Comparison of ENCODE assay signal across 21 mouse cellular contexts in the genomic region with DNA sequence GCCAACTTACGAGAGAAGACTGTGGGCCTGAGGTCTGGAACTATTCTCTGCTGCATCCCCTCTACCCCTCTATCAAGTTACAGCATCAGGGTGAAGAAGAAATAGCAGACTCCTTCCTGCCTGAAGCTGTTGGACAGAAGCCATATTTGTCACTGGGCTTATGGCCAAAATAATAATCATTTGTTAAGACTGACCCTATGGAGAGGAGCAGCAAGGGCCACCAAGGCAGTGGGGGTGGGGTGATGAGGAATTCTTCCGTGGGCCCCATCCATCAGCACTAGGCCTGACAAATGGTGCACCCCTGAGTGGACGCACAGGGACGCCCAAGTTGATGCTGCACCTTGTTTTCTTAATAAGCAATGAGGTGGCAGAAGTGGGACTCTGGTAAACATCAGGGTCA. TPM values are rescaled to one million over a fixed set of nuclear protein-coding genes. Genes with fewer than 3 reads are reported as not detected.
A peak's percentile ranks its signal among the peaks of the same experiment; 100 is the strongest.
DNase-seq lines count a peak whose midpoint lies in the region; ATAC-seq and TF ChIP-seq lines count a peak whose summit lies in the region.
"Had no signal": no experiment of that assay in that cellular context is flagged by ENCODE, and none has a peak within 500 bp of the region (broad histone marks: within the 10 kb centered on the region; RNA-seq: fewer than 3 reads in every experiment).

No protein-coding gene starts in this region.

- no peak overlapping the region for H3K27ac ChIP-seq in kidney, postnatal 0 days
- H3K27ac ChIP-seq in limb, embryonic 14.5 days (replicated peaks; ENCODE audit: low read depth, low read length) = no peak overlapping the region
- H3K27ac ChIP-seq: heart, embryonic 15.5 days; midbrain, embryonic 15.5 days had no signal

- TF ChIP-seq CTCF in kidney, postnatal 0 days (IDR thresholded peaks at IDR 0.05; ENCODE audit: low read depth) = no peak

- WGBS in kidney, postnatal 0 days = 34% methylated on average over 4 of the region's 4 CpGs
- 61% methylated on average over 4 of the region's 4 CpGs for WGBS in limb, embryonic 14.5 days

- H3K4me1 ChIP-seq in kidney, postnatal 0 days (replicated peaks; ENCODE audit: insufficient read depth, low read length) = peaks cover 9% of the 10 kb centered on the region; the same call in 1 of the 2 replicates
- peaks cover 25% of the 10 kb centered on the region for H3K4me1 ChIP-seq in limb, embryonic 14.5 days (ENCODE audit: control insufficient read depth, insufficient read depth, low read length)
- H3K4me1 ChIP-seq: megakaryocyte, embryonic 14.5 days had no signal

- no peaks in the 10 kb centered on the region for H3K36me3 ChIP-seq in kidney, postnatal 0 days (ENCODE audit: insufficient read depth, low read length)
- no peaks in the 10 kb centered on the region for H3K36me3 ChIP-seq in limb, embryonic 14.5 days (ENCODE audit: control insufficient read depth, insufficient read depth, low read length)
- H3K36me3 ChIP-seq: heart, embryonic 15.5 days; midbrain, embryonic 15.5 days had no signal

- H3K4me3 ChIP-seq in kidney, postnatal 0 days (replicated peaks; ENCODE audit: low read depth, low read length) = no peak overlapping the region
- no peak overlapping the region for H3K4me3 ChIP-seq in limb, embryonic 14.5 days (replicated peaks; ENCODE audit: low read length)
- H3K4me3 ChIP-seq: erythroblast, embryonic 14.5 days; heart, embryonic 15.5 days; megakaryocyte, embryonic 14.5 days; midbrain, embryonic 15.5 days had no signal

- peak; percentile 88 for DNase-seq in heart, adult 11 months
- DNase-seq in heart, postnatal 4 days = no peak
- DNase-seq in kidney, postnatal 0 days (ENCODE audit: low spot score) = peak; percentile 50
- no peak for DNase-seq in kidney, adult 11 months
- DNase-seq in lung, postnatal 10 days = peak; percentile 23
- no peak for DNase-seq in lung, postnatal 36 days
- peak; percentile 42 for DNase-seq in limb, embryonic 14.5 days (ENCODE audit: low spot score)
- no peak for DNase-seq in spleen, adult 18-20 months
- DNase-seq: cerebellum, adult 2 months; gastrocnemius, postnatal 10 days; lung, adult 2 months; right cerebral cortex, postnatal 25 days; thymus, postnatal 14 days had no signal

- H3K9me3 ChIP-seq in kidney, postnatal 0 days (replicated peaks; ENCODE audit: low read length) = no peaks in the 10 kb centered on the region
- no peaks in the 10 kb centered on the region for H3K9me3 ChIP-seq in limb, embryonic 14.5 days (ENCODE audit: control insufficient read depth, low read length)
- H3K9me3 ChIP-seq: heart, embryonic 15.5 days; megakaryocyte, embryonic 14.5 days; midbrain, embryonic 15.5 days had no signal

- TF ChIP-seq POLR2A in limb, embryonic 14.5 days (IDR thresholded peaks at IDR 0.05; ENCODE audit: borderline replicate concordance, extremely low read depth, insufficient read depth, insufficient read length) = no peak

- no peak for ATAC-seq in kidney, postnatal 0 days (replicated peaks; ENCODE audit: low FRiP score, low read depth)
- ATAC-seq in limb, embryonic 14.5 days (ENCODE audit: low FRiP score, low read depth) = peak; percentile 36; the same call in 1 of the 2 replicates
- ATAC-seq: forebrain, embryonic 14.5 days; midbrain, embryonic 15.5 days had no signal

- H3K9ac ChIP-seq in kidney, postnatal 0 days (ENCODE audit: low read depth, low read length) = no peak overlapping the region
- H3K9ac ChIP-seq in limb, embryonic 14.5 days (ENCODE audit: low read depth, low read length, severe bottlenecking) = no peak overlapping the region
- H3K9ac ChIP-seq: heart, embryonic 15.5 days; midbrain, embryonic 15.5 days had no signal

- H3K4me2 ChIP-seq in kidney, postnatal 0 days (ENCODE audit: low read length) = no peak overlapping the region
- H3K4me2 ChIP-seq in limb, embryonic 14.5 days (replicated peaks; ENCODE audit: low read depth, low read length, severe bottlenecking) = no peak overlapping the region
- H3K4me2 ChIP-seq: heart, embryonic 15.5 days; midbrain, embryonic 15.5 days had no signal

- H3K27me3 ChIP-seq in kidney, postnatal 0 days (ENCODE audit: insufficient read depth, low read length) = no peaks in the 10 kb centered on the region
- no peaks in the 10 kb centered on the region for H3K27me3 ChIP-seq in limb, embryonic 14.5 days (ENCODE audit: control insufficient read depth, insufficient read depth, low read length)
- H3K27me3 ChIP-seq: heart, embryonic 15.5 days; megakaryocyte, embryonic 14.5 days; midbrain, embryonic 15.5 days had no signal

RNA-seq across cellular contexts. Expression of gene Cxcl12, which starts 38.9 kb away (rescaled TPM):
- total RNA-seq in heart, postnatal 4 days (2021) = 10 to 100 TPM; 76.3 to 93.2 TPM
- polyA plus RNA-seq in kidney, postnatal 0 days (2015; fragmentation: Nextera tagmentation; extraction: Ambion mirVana) = 194 and 204 TPM in 2 replicates
- 207 and 208 TPM in 2 replicates for polyA plus RNA-seq in limb, embryonic 14.5 days (2012; rRNA removed)
- 146 and 161 TPM in 2 replicates for polyA plus RNA-seq in limb, embryonic 14.5 days (2014; fragmentation: Nextera tagmentation; extraction: Ambion mirVana)
- total RNA-seq: CH12.LX; MEL; neutrophil, adult 5-6 weeks had no signal

Comparison
In these comparisons a context has a peak if more than half of its experiments do, and no peak if none do; other contexts are left out.
1. DNase-seq: peak in heart, adult 11 months (single experiment), kidney, postnatal 0 days (single experiment), lung, postnatal 10 days (single experiment) and limb, embryonic 14.5 days (single experiment); none in heart, postnatal 4 days (single experiment), kidney, adult 11 months (single experiment), lung, postnatal 36 days (single experiment) and spleen, adult 18-20 months (0 of 2).